Mouse (Mus musculus) spleen, adult 2 months (tissue): Measurements from ENCODE around the gene Itpr1.

Experiments used
- CTCF ChIP-seq: fragments of 200-500 bp; IDR thresholded peaks from 2 replicates; pipeline ENCODE4 v1.5.1; 2011; ENCODE audit warnings: mild to moderate bottlenecking, inconsistent platforms; ENCODE audit not compliant: insufficient read depth, insufficient read length, insufficient replicate concordance; ENCODE audit errors: extremely low read depth
- POLR2A ChIP-seq: fragments of 200-500 bp; IDR thresholded peaks from 2 replicates; pipeline ENCODE4 v1.6.1; 2011; ENCODE audit warnings: low read depth, low read length, inconsistent platforms

- TF ChIP-seq CTCF: no peak
- no peak for TF ChIP-seq POLR2A
Measured at GRCm38 (mm10) chr6:108330461-108330860, 117.6 kb downstream of the Itpr1 start.
